ENCODE assay signal across 21 mouse cellular contexts in genomic region chr9:37621290-37621689, GRCm38 (mm10). TPM values are rescaled to one million over a fixed set of nuclear protein-coding genes. Genes with fewer than 3 reads are reported as not detected.
A peak's percentile ranks its signal among the peaks of the same experiment; 100 is the strongest.
DNase-seq lines count a peak whose midpoint lies in the region; ATAC-seq and TF ChIP-seq lines count a peak whose summit lies in the region.
"Had no signal": no experiment of that assay in that cellular context is flagged by ENCODE, and none has a peak within 500 bp of the region (broad histone marks: within the 10 kb centered on the region; RNA-seq: fewer than 3 reads in every experiment).

No protein-coding gene starts in this region.

- WGBS in limb, embryonic 10.5 days: 87% methylated on average over 6 of the region's 6 CpGs
- WGBS in liver, embryonic 11.5 days: 79% methylated on average over 6 of the region's 6 CpGs

- H3K36me3 ChIP-seq in limb, embryonic 10.5 days: no peaks in the 10 kb centered on the region
- H3K36me3 ChIP-seq in liver, embryonic 11.5 days (ENCODE audit: control insufficient read depth, insufficient read depth, low read length): no peaks in the 10 kb centered on the region
- H3K36me3 ChIP-seq: embryonic facial prominence, embryonic 10.5 days; heart, embryonic 12.5 days; limb, embryonic 13.5 days had no signal

- TF ChIP-seq CTCF in layer of hippocampus, adult 2 months (conservative IDR thresholded peaks at IDR 0.05): no peak

- peaks cover 9% of the 10 kb centered on the region; the same call in 1 of the 2 replicates for H3K27me3 ChIP-seq in limb, embryonic 10.5 days (ENCODE audit: low read depth, poor library complexity, severe bottlenecking)
- H3K27me3 ChIP-seq in liver, embryonic 11.5 days (replicated peaks; ENCODE audit: control insufficient read depth, insufficient read depth, low read length): no peaks in the 10 kb centered on the region
- H3K27me3 ChIP-seq: CH12.LX; heart, embryonic 12.5 days had no signal

- intact Hi-C loops in left cerebral cortex, postnatal 25 days (cut with DNase I): loop anchor here (5.0 kb wide), 1 partner anchor 311 kb away; no protein-coding TSS in a partner anchor
- intact Hi-C loops in left cerebral cortex, postnatal 14 days (cut with DNase I): loop anchor here (5.0 kb wide), 1 partner anchor 189 kb away; the partner anchor contains the start of gene Robo3

- H3K27ac ChIP-seq in layer of hippocampus, adult 2 months: peak overlapping the region; percentile 59; the same call in 1 of the 2 replicates
- H3K27ac ChIP-seq in limb, embryonic 10.5 days: no peak overlapping the region
- H3K27ac ChIP-seq in liver, embryonic 11.5 days (ENCODE audit: low read depth, low read length): no peak overlapping the region
- H3K27ac ChIP-seq: embryonic facial prominence, embryonic 10.5 days; limb, embryonic 13.5 days had no signal

- H3K4me2 ChIP-seq in liver, embryonic 11.5 days: no peak overlapping the region
- H3K4me2 ChIP-seq: heart, embryonic 12.5 days; limb, embryonic 13.5 days had no signal

- no peak for DNase-seq in cerebellum, postnatal 4 days (ENCODE audit: low spot score in 2 of 2)
- DNase-seq in left cerebral cortex, postnatal 25 days (ENCODE audit: low spot score in 2 of 2): peak; percentile 58 to 69
- no peak for DNase-seq in left cerebral cortex, postnatal 14 days (ENCODE audit: low spot score in 2 of 2)
- DNase-seq in cerebellum, adult 18-20 months: peak; percentile 76 to 77
- peak in 1 of 2 experiments; percentile 57 for DNase-seq in layer of hippocampus, adult 2 months (ENCODE audit: low spot score in 2 of 2)
- DNase-seq in limb, embryonic 10.5 days (ENCODE audit: low spot score): no peak
- DNase-seq in liver, embryonic 11.5 days (ENCODE audit: low spot score): no peak
- DNase-seq: adrenal gland, postnatal 10 days; kidney, adult 9 months had no signal

- 0 out of 2 replicates have a peak, but pooled peaks cover 4% of the 10 kb centered on the region for H3K4me1 ChIP-seq in limb, embryonic 10.5 days
- H3K4me1 ChIP-seq in liver, embryonic 11.5 days (replicated peaks; ENCODE audit: control insufficient read depth, insufficient read depth, low read length): no peaks in the 10 kb centered on the region
- H3K4me1 ChIP-seq: limb, embryonic 13.5 days had no signal

- no peak overlapping the region for H3K9ac ChIP-seq in liver, embryonic 11.5 days (ENCODE audit: low read depth, low read length)
- H3K9ac ChIP-seq: heart, embryonic 12.5 days; limb, embryonic 13.5 days had no signal

- ATAC-seq in cerebellum, adult (ENCODE audit: insufficient number of reproducible peaks, low FRiP score, low TSS enrichment): peak; percentile 71
- ATAC-seq in liver, embryonic 11.5 days (replicated peaks; ENCODE audit: low FRiP score): no peak
- ATAC-seq: inflammation-experienced regulatory T-cells, adult 6 months had no signal

- H3K4me3 ChIP-seq in layer of hippocampus, adult 2 months: no peak overlapping the region
- no peak overlapping the region for H3K4me3 ChIP-seq in limb, embryonic 10.5 days
- no peak overlapping the region for H3K4me3 ChIP-seq in liver, embryonic 11.5 days (ENCODE audit: low read depth, low read length)
- H3K4me3 ChIP-seq: embryonic facial prominence, embryonic 10.5 days; erythroblast, embryonic 14.5 days; heart, embryonic 12.5 days; limb, embryonic 13.5 days had no signal

- H3K9me3 ChIP-seq in limb, embryonic 10.5 days (replicated peaks): no peaks in the 10 kb centered on the region
- no peaks in the 10 kb centered on the region for H3K9me3 ChIP-seq in liver, embryonic 11.5 days (ENCODE audit: control insufficient read depth, low read length)
- H3K9me3 ChIP-seq: embryonic facial prominence, embryonic 10.5 days; heart, embryonic 12.5 days; limb, embryonic 13.5 days had no signal

RNA-seq across cellular contexts. Expression of gene Spa17, which starts 7.8 kb away (rescaled TPM):
- total RNA-seq in left cerebral cortex, postnatal 25 days (2021): 1 to 10 TPM; 1.1 to 1.7 TPM
- 1 to 10 TPM; 1.3 TPM for total RNA-seq in left cerebral cortex, postnatal 14 days (2021)
- total RNA-seq in layer of hippocampus, adult 2 months (2021): 1 to 10 TPM; 1.5 to 1.9 TPM
- 5.4 and 6.4 TPM in 2 replicates for polyA plus RNA-seq in limb, embryonic 10.5 days (2016; fragmentation: Nextera tagmentation; extraction: Ambion mirVana)
- 3.9 and 4.9 TPM in 2 replicates for polyA plus RNA-seq in liver, embryonic 11.5 days (2014; fragmentation: Nextera tagmentation; extraction: Ambion mirVana)

RNA-seq across cellular contexts. Expression of gene Tbrg1, which starts 35.8 kb away (rescaled TPM):
- 10 to 100 TPM; 53.0 to 54.5 TPM for total RNA-seq in left cerebral cortex, postnatal 25 days (2021)
- 10 to 100 TPM; 52.8 to 59.8 TPM for total RNA-seq in left cerebral cortex, postnatal 14 days (2021)
- total RNA-seq in layer of hippocampus, adult 2 months (2021): 10 to 100 TPM; 46.9 to 47.0 TPM
- 124 and 128 TPM in 2 replicates for polyA plus RNA-seq in limb, embryonic 10.5 days (2016; fragmentation: Nextera tagmentation; extraction: Ambion mirVana)
- polyA plus RNA-seq in liver, embryonic 11.5 days (2014; fragmentation: Nextera tagmentation; extraction: Ambion mirVana): 127 and 128 TPM in 2 replicates

RNA-seq across cellular contexts. Expression of gene Panx3, which starts 47.7 kb away (rescaled TPM):
- total RNA-seq in left cerebral cortex, postnatal 25 days (2021): not detected
- total RNA-seq in left cerebral cortex, postnatal 14 days (2021): not detected
- total RNA-seq in layer of hippocampus, adult 2 months (2021): not detected
- not detected in 2 replicates for polyA plus RNA-seq in limb, embryonic 10.5 days (2016; fragmentation: Nextera tagmentation; extraction: Ambion mirVana)
- polyA plus RNA-seq in liver, embryonic 11.5 days (2014; fragmentation: Nextera tagmentation; extraction: Ambion mirVana): not detected in 2 replicates
- total RNA-seq: CH12.LX; gastrocnemius, postnatal 4 days; hematopoietic stem cell, adult 5-6 weeks had no signal
- polyA plus RNA-seq: erythroblast, embryonic 14.5 days; inflammation-experienced regulatory T-cells, adult 6 months; large intestine, adult 2 months; liver, embryonic 16.5 days; thymus, postnatal 0 days had no signal

Comparison
In these comparisons a context has a peak if more than half of its experiments do, and no peak if none do; other contexts are left out.
1. DNase-seq: peak in left cerebral cortex, postnatal 25 days (2 of 2) and cerebellum, adult 18-20 months (2 of 2); none in cerebellum, postnatal 4 days (0 of 2), left cerebral cortex, postnatal 14 days (0 of 2), limb, embryonic 10.5 days (single experiment) and liver, embryonic 11.5 days (single experiment).